Mouse (Mus musculus) T-cell, adult 2 months (primary cell): ENCODE measurements around the gene Gm29276.
"Not testable (repeated sequence)": the region's sequence is repeated elsewhere in the genome, so short reads cannot be mapped to it uniquely, and the experiment has no call there.

Experiments
- DNase-seq: peaks from one replicate; pipeline ENCODE4 v3.0.0; 2022; ENCODE audit warnings: low spot score

Gm29276 gene

DNA sequence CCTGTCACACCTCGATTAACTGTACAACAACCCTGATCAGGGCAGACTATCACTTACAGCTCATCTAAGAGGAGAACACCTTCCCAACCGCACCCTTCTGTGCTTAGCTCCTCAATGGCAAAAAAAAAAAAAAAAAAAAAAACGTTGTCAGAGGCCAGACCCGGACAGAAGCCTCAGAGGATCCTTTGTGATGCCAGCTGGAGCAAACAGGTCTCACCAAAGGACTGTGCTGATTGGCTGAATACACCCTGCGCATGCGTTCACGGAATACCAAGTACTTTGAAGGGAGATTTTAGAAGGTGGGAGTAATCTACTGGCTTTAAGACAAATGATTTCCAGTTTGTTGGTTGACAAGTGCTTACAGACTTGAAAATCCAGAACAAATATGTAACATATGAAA is at the start of gene Gm29276:
Gm29276 (minus strand) TSS at position 101 of the 400 bp plus-strand sequence.
- DNase-seq: not testable (repeated sequence)
